ENCODE assay signal across 12 mouse cellular contexts in the genomic region with DNA sequence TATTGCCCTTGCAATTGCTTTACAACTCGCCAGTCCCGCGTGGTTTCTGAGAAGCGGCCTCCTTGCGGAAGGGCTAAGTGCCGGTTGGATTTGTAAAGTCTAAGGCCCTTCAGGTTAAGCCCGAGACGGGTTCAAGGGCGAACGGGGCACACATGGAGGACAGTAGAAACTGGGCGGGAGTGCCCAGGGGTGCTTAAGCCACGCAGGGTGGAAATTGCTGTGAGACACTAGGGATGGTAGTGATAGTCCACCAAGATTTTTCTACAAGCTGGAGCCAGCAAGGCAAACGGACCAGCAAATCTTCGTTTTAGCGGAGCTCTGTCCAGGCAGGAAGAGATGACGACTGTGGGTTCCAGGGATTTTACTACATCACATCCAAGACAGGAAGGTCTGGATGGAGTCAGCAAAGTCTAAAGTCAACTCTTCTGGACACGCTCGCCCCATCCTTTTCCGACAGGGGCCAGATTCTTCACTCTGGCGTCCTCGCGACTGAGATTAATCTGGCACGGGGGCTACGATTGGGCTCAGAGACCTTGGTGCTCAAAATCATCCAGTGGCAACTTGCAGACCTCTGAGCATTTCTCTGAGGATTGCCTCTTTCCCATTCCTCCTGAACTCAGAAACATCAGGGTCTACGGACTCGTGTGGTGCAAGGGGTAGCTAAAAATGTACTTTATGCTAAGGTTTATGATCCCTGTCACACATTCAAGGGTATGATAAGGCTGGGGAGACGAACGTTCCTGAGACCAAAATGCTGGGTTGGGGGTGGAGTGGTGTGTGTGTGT. TPM values are rescaled to one million over a fixed set of nuclear protein-coding genes. Genes with fewer than 3 reads are reported as not detected.
DNase-seq lines count a peak whose midpoint lies in the region; ATAC-seq and TF ChIP-seq lines count a peak whose summit lies in the region.
"Had no signal": no experiment of that assay in that cellular context is flagged by ENCODE, and none has a peak within 500 bp of the region (broad histone marks: within the 10 kb centered on the region; RNA-seq: fewer than 3 reads in every experiment).

No protein-coding gene starts in this region.

- 3% methylated on average over 28 of the region's 28 CpGs for WGBS in hindbrain, embryonic 13.5 days
- WGBS in neural tube, embryonic 11.5 days = 2% methylated on average over 28 of the region's 28 CpGs
- 4% methylated on average over 28 of the region's 28 CpGs for WGBS in stomach, postnatal 0 days

- H3K9me3 ChIP-seq in hindbrain, embryonic 13.5 days = no peaks in the 10 kb centered on the region
- H3K9me3 ChIP-seq in neural tube, embryonic 11.5 days (ENCODE audit: control insufficient read depth, low read length) = no peaks in the 10 kb centered on the region
- no peaks in the 10 kb centered on the region for H3K9me3 ChIP-seq in stomach, postnatal 0 days (ENCODE audit: control insufficient read depth, low read length)
- H3K9me3 ChIP-seq: heart, embryonic 15.5 days had no signal

- peak overlapping the region; percentile 14; the same call in 1 of the 2 replicates for H3K9ac ChIP-seq in hindbrain, embryonic 13.5 days
- H3K9ac ChIP-seq in neural tube, embryonic 11.5 days (ENCODE audit: low read length) = peak overlapping the region; percentile 36; the same call in 1 of the 2 replicates
- H3K9ac ChIP-seq in stomach, postnatal 0 days (ENCODE audit: low read length) = no peak overlapping the region
- H3K9ac ChIP-seq: heart, embryonic 15.5 days had no signal

- no peak for TF ChIP-seq CTCF in stomach, postnatal 0 days (IDR thresholded peaks at IDR 0.05; ENCODE audit: low read depth)

- H3K4me3 ChIP-seq in hindbrain, embryonic 13.5 days = 0 out of 2 replicates have a peak overlapping the region, but pooled peaks have one; percentile 7
- H3K4me3 ChIP-seq in neural tube, embryonic 11.5 days (ENCODE audit: low read depth, low read length) = peak overlapping the region; percentile 15
- H3K4me3 ChIP-seq in stomach, postnatal 0 days (ENCODE audit: low read depth, low read length) = no peak overlapping the region
- H3K4me3 ChIP-seq: heart, embryonic 15.5 days had no signal

- peaks cover 20% of the 10 kb centered on the region for H3K4me1 ChIP-seq in hindbrain, embryonic 13.5 days (replicated peaks)
- H3K4me1 ChIP-seq in neural tube, embryonic 11.5 days (ENCODE audit: control insufficient read depth, insufficient read depth, low read length) = peaks cover 15% of the 10 kb centered on the region
- peaks cover 3% of the 10 kb centered on the region for H3K4me1 ChIP-seq in stomach, postnatal 0 days (replicated peaks; ENCODE audit: control insufficient read depth, insufficient read depth)

- H3K27me3 ChIP-seq in hindbrain, embryonic 13.5 days = peaks cover 95% of the 10 kb centered on the region
- H3K27me3 ChIP-seq in neural tube, embryonic 11.5 days (ENCODE audit: control insufficient read depth, insufficient read depth, low read length) = peaks cover 69% of the 10 kb centered on the region
- peaks cover 42% of the 10 kb centered on the region for H3K27me3 ChIP-seq in stomach, postnatal 0 days (ENCODE audit: control insufficient read depth, insufficient read depth, low read length)

- no peak for ATAC-seq in hindbrain, embryonic 13.5 days (ENCODE audit: low FRiP score)
- no peak for ATAC-seq in neural tube, embryonic 11.5 days (ENCODE audit: insufficient read depth, low FRiP score, low TSS enrichment)
- ATAC-seq in erythroid progenitor cell, adult 5-6 weeks (replicated peaks; ENCODE audit: low FRiP score, poor library complexity, severe bottlenecking) = no peak
- no peak for ATAC-seq in stomach, postnatal 0 days (ENCODE audit: low FRiP score, low TSS enrichment)

- H3K27ac ChIP-seq in hindbrain, embryonic 13.5 days = peak overlapping the region; percentile 14
- H3K27ac ChIP-seq in neural tube, embryonic 11.5 days (ENCODE audit: low read depth, low read length) = no peak overlapping the region
- H3K27ac ChIP-seq in stomach, postnatal 0 days (replicated peaks) = no peak overlapping the region
- H3K27ac ChIP-seq: heart, embryonic 15.5 days had no signal

- DNase-seq in kidney, postnatal 4 days = peak; percentile 20 to 42
- DNase-seq in kidney, adult 8-10 months = no peak
- peak; percentile 69 for DNase-seq in embryo, embryonic 10.5 days (ENCODE audit: low spot score)
- peak; percentile 60 for DNase-seq in neural tube, embryonic 11.5 days (ENCODE audit: low spot score)
- DNase-seq in heart, adult 9 months (ENCODE audit: low spot score in 2 of 2) = no peak
- no peak for DNase-seq in stomach, postnatal 0 days (ENCODE audit: low spot score)

- H3K4me2 ChIP-seq in hindbrain, embryonic 13.5 days = peak overlapping the region; percentile 37
- peak overlapping the region; percentile 33 for H3K4me2 ChIP-seq in neural tube, embryonic 11.5 days (ENCODE audit: low read depth)
- no peak overlapping the region for H3K4me2 ChIP-seq in stomach, postnatal 0 days (replicated peaks; ENCODE audit: low read depth)
- H3K4me2 ChIP-seq: heart, embryonic 15.5 days had no signal

- no peaks in the 10 kb centered on the region for H3K36me3 ChIP-seq in hindbrain, embryonic 13.5 days
- H3K36me3 ChIP-seq in neural tube, embryonic 11.5 days (ENCODE audit: control insufficient read depth, insufficient read depth, low read length) = no peaks in the 10 kb centered on the region
- no peaks in the 10 kb centered on the region for H3K36me3 ChIP-seq in stomach, postnatal 0 days (ENCODE audit: control insufficient read depth, insufficient read depth, low read length)
- H3K36me3 ChIP-seq: heart, embryonic 15.5 days had no signal

- no peak for TF ChIP-seq EP300 in stomach, postnatal 0 days (optimal IDR thresholded peaks at IDR 0.05)

RNA-seq across cellular contexts. Expression of a gene that starts 3.7 kb away (rescaled TPM):
- polyA plus RNA-seq in hindbrain, embryonic 13.5 days (2015; fragmentation: Nextera tagmentation; extraction: Ambion mirVana) = 10.9 and 13.9 TPM in 2 replicates
- 10.3 and 10.8 TPM in 2 replicates for polyA plus RNA-seq in neural tube, embryonic 11.5 days (2014; fragmentation: Nextera tagmentation; extraction: Ambion mirVana)
- not detected in 2 replicates for total RNA-seq in erythroid progenitor cell, adult 5-6 weeks (2015; ENCODE audit: low replicate concordance)
- total RNA-seq in erythroid progenitor cell, adult 5-6 weeks (2017; ENCODE audit: low replicate concordance) = not detected in 2 replicates
- not detected in 2 replicates for polyA plus RNA-seq in stomach, postnatal 0 days (2015; fragmentation: Nextera tagmentation; extraction: Ambion mirVana)
- total RNA-seq: megakaryocyte progenitor cell, adult 5-6 weeks had no signal
- polyA plus RNA-seq: spleen, adult 2 months had no signal

RNA-seq across cellular contexts. Expression of a gene that starts 6.1 kb away (rescaled TPM):
- polyA plus RNA-seq in hindbrain, embryonic 13.5 days (2015; fragmentation: Nextera tagmentation; extraction: Ambion mirVana) = 9.3 and 13.7 TPM in 2 replicates
- polyA plus RNA-seq in neural tube, embryonic 11.5 days (2014; fragmentation: Nextera tagmentation; extraction: Ambion mirVana) = 6.3 and 7.6 TPM in 2 replicates
- not detected in 2 replicates for total RNA-seq in erythroid progenitor cell, adult 5-6 weeks (2015; ENCODE audit: low replicate concordance)
- not detected in 2 replicates for total RNA-seq in erythroid progenitor cell, adult 5-6 weeks (2017; ENCODE audit: low replicate concordance)
- polyA plus RNA-seq in stomach, postnatal 0 days (2015; fragmentation: Nextera tagmentation; extraction: Ambion mirVana) = not detected in 2 replicates
- total RNA-seq: megakaryocyte progenitor cell, adult 5-6 weeks had no signal
- polyA plus RNA-seq: heart, embryonic 15.5 days; spleen, adult 2 months had no signal

RNA-seq across cellular contexts. Expression of a gene that starts 18.2 kb away (rescaled TPM):
- 1.8 and 3.0 TPM in 2 replicates for polyA plus RNA-seq in hindbrain, embryonic 13.5 days (2015; fragmentation: Nextera tagmentation; extraction: Ambion mirVana)
- polyA plus RNA-seq in neural tube, embryonic 11.5 days (2014; fragmentation: Nextera tagmentation; extraction: Ambion mirVana) = 0.23 and 0.35 TPM in 2 replicates
- not detected in 2 replicates for total RNA-seq in erythroid progenitor cell, adult 5-6 weeks (2015; ENCODE audit: low replicate concordance)
- total RNA-seq in erythroid progenitor cell, adult 5-6 weeks (2017; ENCODE audit: low replicate concordance) = not detected in 2 replicates
- not detected in 2 replicates for polyA plus RNA-seq in stomach, postnatal 0 days (2015; fragmentation: Nextera tagmentation; extraction: Ambion mirVana)
- total RNA-seq: megakaryocyte progenitor cell, adult 5-6 weeks had no signal
- polyA plus RNA-seq: C2C12; heart, embryonic 15.5 days; spleen, adult 2 months had no signal

RNA-seq across cellular contexts. Expression of a gene that starts 21.2 kb away (rescaled TPM):
- polyA plus RNA-seq in hindbrain, embryonic 13.5 days (2015; fragmentation: Nextera tagmentation; extraction: Ambion mirVana) = 0.41 and 0.74 TPM in 2 replicates
- polyA plus RNA-seq in neural tube, embryonic 11.5 days (2014; fragmentation: Nextera tagmentation; extraction: Ambion mirVana) = 0.51 and 0.54 TPM in 2 replicates
- total RNA-seq in erythroid progenitor cell, adult 5-6 weeks (2015; ENCODE audit: low replicate concordance) = not detected in 2 replicates
- not detected in 2 replicates for total RNA-seq in erythroid progenitor cell, adult 5-6 weeks (2017; ENCODE audit: low replicate concordance)
- not detected in 2 replicates for polyA plus RNA-seq in stomach, postnatal 0 days (2015; fragmentation: Nextera tagmentation; extraction: Ambion mirVana)
- total RNA-seq: megakaryocyte progenitor cell, adult 5-6 weeks had no signal
- polyA plus RNA-seq: C2C12; heart, embryonic 15.5 days; spleen, adult 2 months had no signal

Comparison
In these comparisons a context has a peak if more than half of its experiments do, and no peak if none do; other contexts are left out.
1. DNase-seq: peak in kidney, postnatal 4 days (2 of 2), embryo, embryonic 10.5 days (single experiment) and neural tube, embryonic 11.5 days (single experiment); none in kidney, adult 8-10 months (0 of 2), heart, adult 9 months (0 of 2) and stomach, postnatal 0 days (single experiment).
2. RNA of a gene that starts 3.7 kb away (polyA plus RNA-seq): 10.9 to 13.9 TPM in hindbrain, embryonic 13.5 days and 10.3 to 10.8 TPM in neural tube, embryonic 11.5 days; not detected in stomach, postnatal 0 days; every median in the first group is over 10 times any median in the second.